Mouse (Mus musculus) liver, embryonic 11.5 days (tissue): ENCODE measurements around the gene Kpna4. TPM values are rescaled to one million over a fixed set of nuclear protein-coding genes. Genes with fewer than 3 reads are reported as not detected.
"Not testable (repeated sequence)": the region's sequence is repeated elsewhere in the genome, so short reads cannot be mapped to it uniquely, and the experiment has no call there.

ENCODE experiments used
- ATAC-seq: fragments of 200-750 bp; cut with Nextera tagmentation; replicated peaks from 2 replicates; pipeline ENCODE4 v1.8.0; 2017; ENCODE audit warnings: moderate number of reproducible peaks, mild to moderate bottlenecking, moderate TSS enrichment, moderate library complexity; ENCODE audit not compliant: low FRiP score
- DNase-seq: peaks from one replicate; pipeline ENCODE4 v3.0.0-alpha.2; 2017; ENCODE audit warnings: low spot score
- H3K27ac ChIP-seq: fragments of 300-500 bp; sonication (generic); 2 replicates; pipeline ENCODE4 v1.5.1; 2014; ENCODE audit warnings: mild to moderate bottlenecking, low read depth, low read length, control low read depth
- H3K27me3 ChIP-seq: fragments of 300-500 bp; sonication (generic); replicated peaks from 2 replicates; pipeline ENCODE4 v1.6.1; 2014; ENCODE audit warnings: low read length, mixed read lengths; ENCODE audit not compliant: control insufficient read depth, insufficient read depth
- H3K36me3 ChIP-seq: fragments of 300-500 bp; sonication (generic); 2 replicates; pipeline ENCODE4 v1.6.1; 2014; ENCODE audit warnings: mild to moderate bottlenecking, low read length, moderate library complexity, mixed read lengths; ENCODE audit not compliant: control insufficient read depth, insufficient read depth
- H3K4me1 ChIP-seq: fragments of 300-500 bp; sonication (generic); replicated peaks from 2 replicates; pipeline ENCODE4 v1.6.1; 2014; ENCODE audit warnings: low read length, mixed read lengths; ENCODE audit not compliant: control insufficient read depth, insufficient read depth
- H3K4me2 ChIP-seq: fragments of 300-500 bp; sonication (generic); 2 replicates; pipeline ENCODE4 v1.6.1; 2014; ENCODE audit warnings: mild to moderate bottlenecking, control low read depth, moderate library complexity
- H3K4me3 ChIP-seq: fragments of 300-500 bp; sonication (generic); 2 replicates; pipeline ENCODE4 v1.5.1; 2014; ENCODE audit warnings: low read depth, low read length, control low read depth
- H3K9ac ChIP-seq: fragments of 300-500 bp; sonication (generic); 2 replicates; pipeline ENCODE4 v1.6.1; 2014; ENCODE audit warnings: low read depth, low read length, control low read depth
- H3K9me3 ChIP-seq: fragments of 300-500 bp; sonication (generic); 2 replicates; pipeline ENCODE4 v1.6.1; 2016; ENCODE audit warnings: low read length, inconsistent platforms, mixed read lengths; ENCODE audit not compliant: control insufficient read depth
- WGBS: fragments of 180-500 bp; shearing (Covaris S2); extraction: QIAGEN DNeasy Blood & Tissue Kit; methylation state at CpG from one replicate; pipeline ENCODE4 v1.1.7; 2014; 5-methylcytosine and 5-hydroxymethylcytosine counted together
- polyA plus RNA-seq: library from polyadenylated mRNA; unstranded; fragments of >200 nt; fragmentation: Nextera tagmentation; extraction: Ambion mirVana; gene quantifications from 2 replicates; pipeline ENCODE4 v1.2.1, GENCODE M21; 2014

Gene Kpna4
- polyA plus RNA-seq, 1 experiment from 2014 or later, result 26.2 TPM

GRCm38 (mm10) chr3:69044645-69045399, 82.1 kb downstream of the Kpna4 start, which contains the start of gene Trim59:
Gene Trim59 (minus strand): TSS chr3:69044755.
- WGBS, result under 1% methylated on average over 80 of the region's 80 CpGs
- ATAC-seq, result peak; percentile 91
- H3K4me1 ChIP-seq, result peaks cover 22% of the 10 kb centered on the region

GRCm38 (mm10) chr3:69044167-69044591, 82.7 kb downstream of the Kpna4 start:
- DNase-seq (peak; percentile 85), ATAC-seq (peak; percentile 63)
- under 1% methylated on average over 42 of the region's 42 CpGs for WGBS
- Histone ChIP-seq H3K36me3 (peaks cover 12% of the 10 kb centered on the region), H3K27ac (peak overlapping the region; percentile 96), H3K4me1 (peaks cover 22% of the 10 kb centered on the region), H3K27me3 (no peaks in the 10 kb centered on the region), H3K4me2 (peak overlapping the region; percentile 69), H3K9me3 (no peaks in the 10 kb centered on the region), H3K4me3 (peak overlapping the region; percentile 95), H3K9ac (peak overlapping the region; percentile 93)

More at GRCm38 (mm10) chr3:69044645-69045399, 82.1 kb downstream of the Kpna4 start, which contains the start of gene Trim59:
- H3K36me3 ChIP-seq, result peaks cover 12% of the 10 kb centered on the region
- peak within 1 kb of the TSS; percentile 93 for H3K9ac ChIP-seq
- no peaks in the 10 kb centered on the region for H3K9me3 ChIP-seq
- H3K27ac ChIP-seq, result peak within 1 kb of the TSS; percentile 96
- no peaks in the 10 kb centered on the region for H3K27me3 ChIP-seq
- H3K4me3 ChIP-seq, result peak within 1 kb of the TSS; percentile 95
- H3K4me2 ChIP-seq, result peak within 1 kb of the TSS; percentile 69
- peak; percentile 93 for DNase-seq

- Histone ChIP-seq H3K9ac (no peak overlapping the region), H3K4me2 (peak overlapping the region; percentile 60), H3K4me1 (peaks cover 15% of the 10 kb centered on the region), H3K27me3 (no peaks in the 10 kb centered on the region), H3K4me3 (peak overlapping the region; percentile 39), H3K27ac (no peak overlapping the region), H3K9me3 (no peaks in the 10 kb centered on the region), H3K36me3 (peaks cover 17% of the 10 kb centered on the region)
- no peak for DNase-seq
- WGBS, result 68% methylated on average over 5 of the region's 5 CpGs
- no peak for ATAC-seq
Measured at GRCm38 (mm10) chr3:69041298-69041697, 85.6 kb downstream of the Kpna4 start.

GRCm38 (mm10) chr3:69040105-69040504, 86.8 kb downstream of the Kpna4 start:
- Histone ChIP-seq H3K9ac (no peak overlapping the region), H3K27ac (no peak overlapping the region), H3K4me3 (peak overlapping the region; percentile 39; the same call in 1 of the 2 replicates), H3K4me1 (peaks cover 10% of the 10 kb centered on the region), H3K4me2 (peak overlapping the region; percentile 60), H3K27me3 (no peaks in the 10 kb centered on the region), H3K36me3 (peaks cover 23% of the 10 kb centered on the region), H3K9me3 (no peaks in the 10 kb centered on the region)
- DNase-seq, result no peak
- no peak for ATAC-seq
- 86% methylated on average over 2 of the region's 2 CpGs for WGBS

GRCm38 (mm10) chr3:69026133-69026783, 100.7 kb downstream of the Kpna4 start:
- ATAC-seq (no peak; the same call in 1 of the 2 replicates), DNase-seq (no peak)
- Histone ChIP-seq H3K27ac (no peak overlapping the region), H3K4me3 (no peak overlapping the region), H3K4me2 (no peak overlapping the region), H3K27me3 (no peaks in the 10 kb centered on the region), H3K9me3 (no peaks in the 10 kb centered on the region), H3K9ac (no peak overlapping the region), H3K4me1 (no peaks in the 10 kb centered on the region), H3K36me3 (peaks cover 45% of the 10 kb centered on the region)
- WGBS, result 82% methylated on average over 1 of the region's 1 CpGs

- Histone ChIP-seq H3K27ac (no peak overlapping the region), H3K9me3 (no peaks in the 10 kb centered on the region), H3K27me3 (no peaks in the 10 kb centered on the region), H3K4me2 (no peak overlapping the region), H3K9ac (no peak overlapping the region), H3K4me3 (no peak overlapping the region), H3K36me3 (peaks cover 32% of the 10 kb centered on the region), H3K4me1 (no peaks in the 10 kb centered on the region)
- ATAC-seq, result no peak
- no peak for DNase-seq
Measured at GRCm38 (mm10) chr3:69020764-69021163, 106.1 kb downstream of the Kpna4 start.

GRCm38 (mm10) chr3:69020285-69020684, 106.6 kb downstream of the Kpna4 start:
- peak; percentile 68; the same call in 1 of the 2 replicates for ATAC-seq
- Histone ChIP-seq H3K27ac (no peak overlapping the region), H3K36me3 (peaks cover 32% of the 10 kb centered on the region), H3K27me3 (no peaks in the 10 kb centered on the region), H3K9ac (no peak overlapping the region), H3K4me2 (no peak overlapping the region), H3K4me3 (no peak overlapping the region), H3K4me1 (no peaks in the 10 kb centered on the region), H3K9me3 (no peaks in the 10 kb centered on the region)
- WGBS, result 89% methylated on average over 2 of the region's 2 CpGs
- DNase-seq, result no peak

- not testable (repeated sequence) for DNase-seq, H3K4me3 ChIP-seq, ATAC-seq, H3K9ac ChIP-seq, H3K4me1 ChIP-seq, H3K27ac ChIP-seq, H3K9me3 ChIP-seq, H3K4me2 ChIP-seq, H3K27me3 ChIP-seq
- H3K36me3 ChIP-seq, result peaks cover 26% of the 10 kb centered on the region
- WGBS, result 86% methylated on average over 2 of the region's 2 CpGs
Measured at GRCm38 (mm10) chr3:69018635-69019034, 108.3 kb downstream of the Kpna4 start.
